Mouse (Mus musculus) midbrain, postnatal 0 days (tissue): ENCODE results near the gene Ccnb1. TPM values are rescaled to one million over a fixed set of nuclear protein-coding genes. Genes with fewer than 3 reads are reported as not detected.

Experiments used
- ATAC-seq: fragments of 200-750 bp; cut with Nextera tagmentation; 2 replicates; pipeline ENCODE4 v1.8.0; 2017; ENCODE audit warnings: moderate number of reproducible peaks, mild to moderate bottlenecking, moderate TSS enrichment, moderate library complexity; ENCODE audit not compliant: low FRiP score
- DNase-seq: peaks from one replicate; pipeline ENCODE4 v3.0.0-alpha.2; 2015; ENCODE audit warnings: low spot score
- H3K27ac ChIP-seq: fragments of 300-500 bp; sonication (generic); 2 replicates; pipeline ENCODE4 v1.5.1; 2014; ENCODE audit warnings: low read depth, mild to moderate bottlenecking, low read length, mixed read lengths
- H3K27me3 ChIP-seq: fragments of 300-500 bp; sonication (generic); 2 replicates; pipeline ENCODE4 v1.6.1; 2014; ENCODE audit warnings: low read length, control low read depth, mixed read lengths; ENCODE audit not compliant: insufficient read depth
- H3K36me3 ChIP-seq: fragments of 300-500 bp; sonication (generic); 2 replicates; pipeline ENCODE4 v1.6.1; 2014; ENCODE audit warnings: low read length, control low read depth, mixed read lengths; ENCODE audit not compliant: insufficient read depth
- H3K4me1 ChIP-seq: fragments of 300-500 bp; sonication (generic); 2 replicates; pipeline ENCODE4 v1.6.1; 2014; ENCODE audit warnings: mild to moderate bottlenecking, control low read depth, antibody characterized with exemption, low read length, mixed read lengths; ENCODE audit not compliant: insufficient read depth
- H3K4me2 ChIP-seq: fragments of 300-500 bp; sonication (generic); 2 replicates; pipeline ENCODE4 v1.6.1; 2014; ENCODE audit warnings: low read depth, mild to moderate bottlenecking, low read length, mixed read lengths; ENCODE audit not compliant: poor library complexity, severe bottlenecking
- H3K4me3 ChIP-seq: fragments of 300-500 bp; sonication (generic); 2 replicates; pipeline ENCODE4 v1.5.1; 2014; ENCODE audit warnings: low read depth, mild to moderate bottlenecking, low read length, moderate library complexity
- H3K9ac ChIP-seq: fragments of 300-500 bp; sonication (generic); replicated peaks from 2 replicates; pipeline ENCODE4 v1.6.1; 2014; ENCODE audit warnings: mild to moderate bottlenecking, low read length, moderate library complexity, mixed read lengths; ENCODE audit not compliant: poor library complexity, severe bottlenecking
- H3K9me3 ChIP-seq: fragments of 300-500 bp; sonication (generic); 2 replicates; pipeline ENCODE4 v1.6.1; 2016; ENCODE audit warnings: low read length, control low read depth
- CTCF ChIP-seq: IDR thresholded peaks from 2 replicates; pipeline ENCODE4 v1.5.1; 2016; ENCODE audit warnings: antibody characterized with exemption, mild to moderate bottlenecking
- WGBS: fragments of 180-500 bp; shearing (Covaris S2); extraction: QIAGEN DNeasy Blood & Tissue Kit; methylation state at CpG from one replicate; pipeline ENCODE4 v1.1.7; 2014; 5-methylcytosine and 5-hydroxymethylcytosine counted together
- polyA plus RNA-seq: library from polyadenylated mRNA; unstranded; fragments of >200 nt; fragmentation: Nextera tagmentation; extraction: Ambion mirVana; gene quantifications from 2 replicates; pipeline ENCODE4 v1.2.1, GENCODE M21; 2015
- total RNA-seq: library from RNA; depleted of rRNA; stranded (reverse); fragments of >200 nt; gene quantifications from 2 replicates; pipeline ENCODE4 v1.2.3, GENCODE M21; 2014

The Ccnb1 gene
- total and polyA plus RNA-seq, 2 experiments from 2014 or later, result 11.7 to 22.5 TPM

DNA sequence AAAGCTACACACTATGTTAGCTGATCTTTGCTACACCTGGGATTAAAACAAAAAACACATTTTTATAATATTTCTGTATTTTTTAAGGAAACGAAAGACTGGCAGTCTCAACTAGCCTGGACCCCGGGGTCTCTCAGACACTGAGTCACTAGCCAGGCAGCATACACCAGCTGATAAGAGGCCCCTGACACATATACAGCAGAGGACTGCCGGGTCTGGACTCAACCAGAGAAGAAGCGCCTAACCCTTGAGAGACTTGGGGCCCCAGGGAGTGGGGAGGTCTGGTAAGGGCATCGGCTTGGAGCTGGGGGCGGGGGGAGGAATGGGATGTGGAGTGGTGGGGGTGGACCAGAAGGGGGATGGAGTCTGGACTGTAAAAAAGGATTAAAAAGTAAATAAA lies 33.4 kb downstream of the Ccnb1 start:
- Histone ChIP-seq H3K36me3 (no peaks in the 10 kb centered on the region), H3K4me1 (no peaks in the 10 kb centered on the region), H3K9ac (no peak overlapping the region), H3K9me3 (no peaks in the 10 kb centered on the region), H3K27ac (no peak overlapping the region), H3K4me3 (no peak overlapping the region), H3K4me2 (no peak overlapping the region), H3K27me3 (no peaks in the 10 kb centered on the region)
- WGBS, result 86% methylated on average over 6 of the region's 6 CpGs
- ATAC-seq (no peak), DNase-seq (no peak)
- TF ChIP-seq CTCF, result no peak

GRCm38 (mm10) chr13:100752529-100752928 lies 33.8 kb downstream of the Ccnb1 start:
- Histone ChIP-seq H3K4me1 (no peaks in the 10 kb centered on the region), H3K27me3 (no peaks in the 10 kb centered on the region), H3K27ac (no peak overlapping the region), H3K4me2 (no peak overlapping the region), H3K36me3 (no peaks in the 10 kb centered on the region), H3K9me3 (no peaks in the 10 kb centered on the region), H3K4me3 (no peak overlapping the region), H3K9ac (no peak overlapping the region)
- DNase-seq, result no peak
- no peak for ATAC-seq
- 91% methylated on average over 8 of the region's 8 CpGs for WGBS
- no peak for TF ChIP-seq CTCF

DNA sequence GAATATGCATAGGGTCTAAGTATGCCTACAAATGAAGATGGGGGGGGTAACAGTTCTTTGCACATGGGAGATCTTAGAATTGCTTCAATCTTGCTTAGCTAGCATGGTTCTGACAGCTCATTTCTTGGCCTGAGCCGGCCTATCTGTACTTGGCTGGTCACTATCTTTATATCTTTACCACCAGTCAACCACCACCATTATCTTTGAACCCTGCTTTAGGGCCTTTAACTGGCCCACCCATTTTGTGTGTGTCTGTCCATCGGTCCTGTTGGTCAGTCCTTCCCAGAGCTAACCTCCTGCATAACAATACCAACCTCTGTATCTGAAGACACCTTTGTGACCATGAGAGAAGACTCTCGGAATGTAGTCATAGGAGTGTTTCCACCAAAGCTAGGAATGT lies 35.0 kb downstream of the Ccnb1 start:
- DNase-seq, result no peak
- no peak overlapping the region for H3K27ac ChIP-seq
- ATAC-seq, result no peak
- no peak overlapping the region for H3K4me3 ChIP-seq
- H3K9me3 ChIP-seq, result no peaks in the 10 kb centered on the region
- H3K36me3 ChIP-seq, result no peaks in the 10 kb centered on the region
- H3K4me1 ChIP-seq, result no peaks in the 10 kb centered on the region
- H3K4me2 ChIP-seq, result no peak overlapping the region
- WGBS, result 80% methylated on average over 3 of the region's 3 CpGs
- TF ChIP-seq CTCF, result no peak
- no peaks in the 10 kb centered on the region for H3K27me3 ChIP-seq
- no peak overlapping the region for H3K9ac ChIP-seq

DNA sequence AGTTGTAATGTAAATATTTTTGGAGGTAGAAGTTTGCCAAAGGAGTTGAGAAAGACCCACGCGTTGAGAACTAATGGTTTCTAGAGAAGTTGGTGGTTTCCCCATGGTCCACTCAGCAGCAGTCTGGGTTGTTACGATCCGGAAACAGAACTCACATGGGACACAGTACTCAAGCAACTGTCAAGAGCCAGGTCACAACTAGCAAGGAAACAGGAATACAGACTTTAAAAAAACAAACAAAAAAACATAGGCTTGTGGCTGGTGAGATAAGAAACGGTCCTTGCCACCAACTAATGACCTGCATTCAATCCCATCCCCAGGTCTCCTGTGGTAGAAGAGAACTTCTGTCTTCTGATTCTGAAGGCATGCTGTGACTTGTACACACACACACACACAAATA lies 35.6 kb downstream of the Ccnb1 start:
- H3K27ac ChIP-seq, result no peak overlapping the region
- ATAC-seq (no peak), DNase-seq (no peak)
- no peaks in the 10 kb centered on the region for H3K9me3 ChIP-seq
- no peak for TF ChIP-seq CTCF
- no peak overlapping the region for H3K4me2 ChIP-seq
- H3K9ac ChIP-seq, result no peak overlapping the region
- H3K4me3 ChIP-seq, result no peak overlapping the region
- no peaks in the 10 kb centered on the region for H3K4me1 ChIP-seq
- no peaks in the 10 kb centered on the region for H3K27me3 ChIP-seq
- WGBS, result 87% methylated on average over 5 of the region's 5 CpGs
- H3K36me3 ChIP-seq, result no peaks in the 10 kb centered on the region

- Histone ChIP-seq H3K36me3 (no peaks in the 10 kb centered on the region), H3K9me3 (no peaks in the 10 kb centered on the region), H3K27me3 (no peaks in the 10 kb centered on the region), H3K4me1 (no peaks in the 10 kb centered on the region), H3K4me3 (no peak overlapping the region), H3K9ac (no peak overlapping the region), H3K27ac (no peak overlapping the region), H3K4me2 (no peak overlapping the region)
- no peak for DNase-seq
- 46% methylated on average over 7 of the region's 8 CpGs for WGBS
- ATAC-seq, result no peak
- TF ChIP-seq CTCF, result no peak
Measured at GRCm38 (mm10) chr13:100748638-100749037, 37.7 kb downstream of the Ccnb1 start.

GRCm38 (mm10) chr13:100746090-100746489 lies 40.3 kb downstream of the Ccnb1 start:
- Histone ChIP-seq H3K9ac (no peak overlapping the region), H3K4me2 (no peak overlapping the region), H3K4me1 (peaks cover 4% of the 10 kb centered on the region; the same call in 1 of the 2 replicates), H3K9me3 (no peaks in the 10 kb centered on the region), H3K36me3 (no peaks in the 10 kb centered on the region), H3K27me3 (no peaks in the 10 kb centered on the region), H3K27ac (no peak overlapping the region), H3K4me3 (no peak overlapping the region)
- WGBS, result 90% methylated on average over 3 of the region's 3 CpGs
- TF ChIP-seq CTCF, result no peak
- no peak for DNase-seq
- ATAC-seq, result no peak
